Mouse (Mus musculus) midbrain, embryonic 15.5 days (tissue): ENCODE measurements around the gene Scn3b. TPM values are rescaled to one million over a fixed set of nuclear protein-coding genes. Genes with fewer than 3 reads are reported as not detected.

Source experiments
- ATAC-seq: fragments of 200-750 bp; cut with Nextera tagmentation; replicated peaks from 2 replicates; pipeline ENCODE4 v1.8.0; 2017; ENCODE audit warnings: moderate TSS enrichment
- H3K27ac ChIP-seq: fragments of 300-500 bp; sonication (generic); 2 replicates; pipeline ENCODE4 v1.5.1; 2015; ENCODE audit warnings: mild to moderate bottlenecking, inconsistent platforms
- H3K27me3 ChIP-seq: fragments of 300-500 bp; sonication (generic); replicated peaks from 2 replicates; pipeline ENCODE4 v1.6.1; 2015; ENCODE audit warnings: inconsistent platforms
- H3K36me3 ChIP-seq: fragments of 300-500 bp; sonication (generic); replicated peaks from 2 replicates; pipeline ENCODE4 v1.6.1; 2015; ENCODE audit warnings: inconsistent platforms
- H3K4me1 ChIP-seq: fragments of 300-500 bp; sonication (generic); 2 replicates; pipeline ENCODE4 v1.6.1; 2015; ENCODE audit warnings: inconsistent platforms
- H3K4me2 ChIP-seq: fragments of 300-500 bp; sonication (generic); 2 replicates; pipeline ENCODE4 v1.6.1; 2015; ENCODE audit warnings: inconsistent platforms, mild to moderate bottlenecking, moderate library complexity
- H3K4me3 ChIP-seq: fragments of 300-500 bp; sonication (generic); 2 replicates; pipeline ENCODE4 v1.5.1; 2015; ENCODE audit warnings: mild to moderate bottlenecking, inconsistent platforms
- H3K9ac ChIP-seq: fragments of 300-500 bp; sonication (generic); 2 replicates; pipeline ENCODE4 v1.6.1; 2015; ENCODE audit warnings: mild to moderate bottlenecking, inconsistent platforms
- H3K9me3 ChIP-seq: fragments of 300-500 bp; sonication (generic); 2 replicates; pipeline ENCODE4 v1.6.1; 2016; ENCODE audit warnings: inconsistent platforms
- WGBS: fragments of 180-500 bp; shearing (Covaris S2); methylation state at CpG from one replicate; pipeline ENCODE4 v1.1.7; 2015; ENCODE audit warnings: mixed read lengths; 5-methylcytosine and 5-hydroxymethylcytosine counted together
- polyA plus RNA-seq: library from polyadenylated mRNA; unstranded; fragments of >200 nt; fragmentation: Nextera tagmentation; extraction: Ambion mirVana; gene quantifications from 2 replicates; pipeline ENCODE4 v1.2.1, GENCODE M21; 2015

The Scn3b gene
- polyA plus RNA-seq, 1 experiment from 2014 or later = 169 TPM

DNA sequence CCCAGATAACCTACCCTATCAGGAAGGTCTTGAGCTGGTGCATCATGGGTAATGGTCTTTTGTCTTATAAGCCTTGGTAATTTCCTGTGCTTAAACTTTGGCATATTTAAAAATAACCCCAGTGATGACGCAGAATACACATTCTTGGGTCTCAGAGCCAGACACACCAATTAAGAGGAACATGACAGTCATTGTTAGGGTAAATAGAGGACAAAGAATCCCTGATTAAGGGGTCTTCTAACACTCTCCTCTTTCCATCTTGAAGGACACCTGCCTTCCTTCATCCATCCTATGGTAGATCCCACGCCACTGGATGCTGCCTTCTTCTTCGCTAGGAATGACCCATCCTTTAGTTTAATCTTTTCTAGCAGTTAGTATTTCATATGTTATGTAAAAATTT lies 53.4 kb downstream of the Scn3b start:
- no peak overlapping the region for H3K27ac ChIP-seq
- no peak overlapping the region for H3K9ac ChIP-seq
- H3K36me3 ChIP-seq = peaks cover 3% of the 10 kb centered on the region; the same call in 1 of the 2 replicates
- no peak for ATAC-seq
- H3K9me3 ChIP-seq = no peaks in the 10 kb centered on the region
- 94% methylated on average over 3 of the region's 3 CpGs for WGBS
- H3K4me1 ChIP-seq = no peaks in the 10 kb centered on the region
- no peaks in the 10 kb centered on the region for H3K27me3 ChIP-seq
- H3K4me3 ChIP-seq = no peak overlapping the region
- no peak overlapping the region for H3K4me2 ChIP-seq

- ATAC-seq = no peak
- Histone ChIP-seq H3K4me2 (no peak overlapping the region), H3K27ac (no peak overlapping the region), H3K9me3 (no peaks in the 10 kb centered on the region), H3K27me3 (no peaks in the 10 kb centered on the region), H3K36me3 (peaks cover 5% of the 10 kb centered on the region; the same call in 1 of the 2 replicates), H3K9ac (no peak overlapping the region), H3K4me3 (no peak overlapping the region), H3K4me1 (no peaks in the 10 kb centered on the region)
- 90% methylated on average over 5 of the region's 5 CpGs for WGBS
Observed at GRCm38 (mm10) chr9:40323171-40323570, 54.2 kb downstream of the Scn3b start.

GRCm38 (mm10) chr9:40323773-40324172 lies 54.8 kb downstream of the Scn3b start:
- H3K4me2 ChIP-seq = no peak overlapping the region
- H3K9ac ChIP-seq = no peak overlapping the region
- WGBS = 73% methylated on average over 6 of the region's 6 CpGs
- H3K27ac ChIP-seq = no peak overlapping the region
- peaks cover 5% of the 10 kb centered on the region; the same call in 1 of the 2 replicates for H3K36me3 ChIP-seq
- no peak for ATAC-seq
- no peaks in the 10 kb centered on the region for H3K4me1 ChIP-seq
- H3K4me3 ChIP-seq = no peak overlapping the region
- H3K27me3 ChIP-seq = no peaks in the 10 kb centered on the region
- H3K9me3 ChIP-seq = no peaks in the 10 kb centered on the region

GRCm38 (mm10) chr9:40324232-40324792 lies 55.3 kb downstream of the Scn3b start:
- Histone ChIP-seq H3K36me3 (peaks cover 5% of the 10 kb centered on the region; the same call in 1 of the 2 replicates), H3K4me1 (no peaks in the 10 kb centered on the region), H3K27ac (no peak overlapping the region), H3K4me3 (no peak overlapping the region), H3K4me2 (no peak overlapping the region), H3K9ac (no peak overlapping the region), H3K27me3 (no peaks in the 10 kb centered on the region), H3K9me3 (no peaks in the 10 kb centered on the region)
- ATAC-seq = no peak
- 93% methylated on average over 4 of the region's 4 CpGs for WGBS

GRCm38 (mm10) chr9:40324826-40325225 lies 55.8 kb downstream of the Scn3b start:
- ATAC-seq = no peak
- Histone ChIP-seq H3K27me3 (no peaks in the 10 kb centered on the region), H3K9ac (no peak overlapping the region), H3K4me2 (no peak overlapping the region), H3K9me3 (no peaks in the 10 kb centered on the region), H3K27ac (no peak overlapping the region), H3K4me1 (no peaks in the 10 kb centered on the region), H3K4me3 (no peak overlapping the region), H3K36me3 (peaks cover 5% of the 10 kb centered on the region; the same call in 1 of the 2 replicates)
- 88% methylated on average over 6 of the region's 6 CpGs for WGBS

- H3K4me2 ChIP-seq = no peak overlapping the region
- H3K36me3 ChIP-seq = peaks cover 5% of the 10 kb centered on the region; the same call in 1 of the 2 replicates
- H3K9ac ChIP-seq = no peak overlapping the region
- H3K27me3 ChIP-seq = no peaks in the 10 kb centered on the region
- no peak for ATAC-seq
- 62% methylated on average over 7 of the region's 7 CpGs for WGBS
- no peaks in the 10 kb centered on the region for H3K9me3 ChIP-seq
- no peak overlapping the region for H3K27ac ChIP-seq
- H3K4me3 ChIP-seq = no peak overlapping the region
- peaks cover 6% of the 10 kb centered on the region for H3K4me1 ChIP-seq
Observed at GRCm38 (mm10) chr9:40326260-40326915, 57.4 kb downstream of the Scn3b start.

DNA sequence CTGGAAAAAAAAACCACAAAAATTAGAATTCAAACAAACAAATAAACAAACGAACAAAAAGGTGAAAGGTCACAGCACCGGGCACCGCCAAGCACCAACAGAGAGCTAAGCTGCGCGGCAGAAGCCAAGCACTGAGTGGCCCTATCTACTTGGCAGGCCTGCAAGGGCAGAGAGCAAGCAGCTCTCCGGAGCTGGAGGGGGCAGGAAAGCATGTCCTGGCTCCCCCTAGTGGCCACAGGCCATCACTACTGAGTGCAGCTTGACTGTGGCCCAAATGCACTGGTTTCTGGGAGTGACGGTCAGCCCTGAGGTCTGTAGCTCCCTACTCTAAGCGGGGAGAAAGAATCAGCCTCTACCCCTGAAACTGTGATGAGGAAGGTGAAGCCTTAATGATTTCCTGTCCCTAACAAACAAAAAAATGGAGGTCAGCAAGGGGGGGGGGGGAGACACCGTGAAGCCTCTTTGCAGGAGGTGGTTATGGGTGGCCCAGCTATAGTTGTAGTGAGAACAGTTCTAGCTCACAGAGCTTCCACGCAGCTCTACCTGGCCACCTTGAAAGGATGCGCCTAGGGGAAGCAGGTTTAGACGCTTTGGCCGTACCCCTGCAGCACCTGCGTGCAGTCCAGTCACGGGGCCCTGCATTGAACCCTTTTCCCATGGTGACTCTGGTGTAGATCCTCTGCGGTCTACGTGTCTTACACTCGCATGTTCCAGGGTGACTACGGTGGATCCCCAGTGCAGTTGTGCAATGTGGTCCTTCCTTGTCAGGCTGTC lies 61.8 kb downstream of the Scn3b start:
- Histone ChIP-seq H3K4me2 (no peak overlapping the region), H3K4me1 (peaks cover 8% of the 10 kb centered on the region), H3K27ac (no peak overlapping the region), H3K9me3 (no peaks in the 10 kb centered on the region), H3K36me3 (0 out of 2 replicates have a peak, but pooled peaks cover 5% of the 10 kb centered on the region), H3K27me3 (no peaks in the 10 kb centered on the region), H3K4me3 (no peak overlapping the region), H3K9ac (no peak overlapping the region; the same call in 1 of the 2 replicates)
- 56% methylated on average over 19 of the region's 19 CpGs for WGBS
- peak; percentile 81 for ATAC-seq

DNA sequence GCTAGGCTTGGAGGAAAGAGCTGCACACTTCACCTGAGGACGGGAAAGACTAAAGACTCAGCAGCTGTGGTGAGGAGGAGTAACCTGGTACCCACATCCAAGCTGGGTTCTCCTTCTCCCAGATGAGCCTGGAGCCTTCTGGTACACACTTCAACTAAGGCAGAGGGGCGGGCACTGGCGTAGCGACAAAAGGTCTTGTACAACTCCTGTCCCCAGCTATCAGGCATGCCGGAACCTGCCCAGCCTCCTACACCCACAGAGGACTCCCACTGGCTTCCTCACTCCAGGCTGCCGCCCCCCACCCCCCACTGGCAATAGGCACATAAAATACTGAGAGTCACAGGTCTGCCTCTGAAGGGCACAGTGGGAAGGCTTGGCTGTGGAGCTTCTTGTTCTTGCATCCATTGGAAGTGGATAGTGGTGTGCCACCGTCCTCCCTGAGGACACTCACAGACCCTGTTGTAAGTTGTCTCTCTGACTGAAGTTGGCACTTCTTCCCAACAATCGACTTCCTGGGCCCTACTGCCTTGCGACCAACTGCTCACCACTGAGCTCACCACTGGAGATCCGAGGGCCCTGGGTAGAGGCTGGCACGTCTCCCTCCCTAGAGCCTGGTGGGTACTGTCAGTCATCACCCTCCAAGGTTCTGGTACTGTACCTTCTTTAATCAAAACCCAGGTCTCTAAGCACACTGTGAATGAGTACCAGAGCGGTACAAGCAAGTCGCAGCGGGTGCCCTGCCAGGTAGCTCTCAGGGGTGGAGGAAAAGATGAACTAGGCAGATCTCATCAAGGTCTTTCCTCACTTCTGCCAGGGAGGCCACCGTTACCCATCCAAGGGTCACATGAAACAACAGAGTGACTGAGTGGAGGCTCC lies 62.6 kb downstream of the Scn3b start:
- H3K27me3 ChIP-seq = no peaks in the 10 kb centered on the region
- WGBS = 90% methylated on average over 15 of the region's 15 CpGs
- ATAC-seq = no peak; the same call in 1 of the 2 replicates
- H3K9me3 ChIP-seq = no peaks in the 10 kb centered on the region
- no peak overlapping the region for H3K4me3 ChIP-seq
- no peak overlapping the region for H3K27ac ChIP-seq
- no peak overlapping the region for H3K4me2 ChIP-seq
- H3K4me1 ChIP-seq = peaks cover 14% of the 10 kb centered on the region
- H3K9ac ChIP-seq = no peak overlapping the region
- 0 out of 2 replicates have a peak, but pooled peaks cover 5% of the 10 kb centered on the region for H3K36me3 ChIP-seq

DNA sequence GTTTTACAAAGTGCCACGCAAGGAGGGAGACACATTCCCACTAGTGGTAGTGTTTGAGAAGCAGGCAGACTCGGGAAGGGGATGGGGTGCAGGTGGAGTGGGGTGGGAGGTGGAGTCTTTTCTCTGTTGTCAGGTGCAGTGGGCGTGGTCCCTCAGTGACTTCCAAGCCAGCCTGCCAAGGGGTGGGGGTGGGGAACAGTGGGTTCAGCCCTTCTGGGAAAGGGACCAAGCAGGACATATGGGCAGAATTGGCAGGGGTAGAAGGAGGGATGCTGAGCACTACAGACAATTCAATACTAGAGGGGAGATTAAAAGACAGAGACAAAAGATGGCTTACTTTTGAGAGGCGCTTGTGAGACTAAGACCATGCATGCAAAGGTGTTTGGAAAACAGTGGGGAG lies 63.3 kb downstream of the Scn3b start:
- no peak overlapping the region for H3K4me3 ChIP-seq
- ATAC-seq = no peak

GRCm38 (mm10) chr9:40332731-40333648 lies 64.0 kb downstream of the Scn3b start:
- H3K4me1 ChIP-seq = peaks cover 20% of the 10 kb centered on the region
- H3K27me3 ChIP-seq = no peaks in the 10 kb centered on the region
- H3K9ac ChIP-seq = no peak overlapping the region
- ATAC-seq = no peak
- 87% methylated on average over 31 of the region's 31 CpGs for WGBS
- no peaks in the 10 kb centered on the region for H3K36me3 ChIP-seq
- no peak overlapping the region for H3K4me3 ChIP-seq
- no peak overlapping the region for H3K4me2 ChIP-seq
- no peak overlapping the region for H3K27ac ChIP-seq
- H3K9me3 ChIP-seq = no peaks in the 10 kb centered on the region

More for the DNA sequence above, 63.3 kb downstream of the Scn3b start:
- Histone ChIP-seq H3K9ac (no peak overlapping the region), H3K27ac (no peak overlapping the region), H3K4me2 (no peak overlapping the region), H3K36me3 (0 out of 2 replicates have a peak, but pooled peaks cover 5% of the 10 kb centered on the region), H3K4me1 (peaks cover 20% of the 10 kb centered on the region), H3K27me3 (no peaks in the 10 kb centered on the region), H3K9me3 (no peaks in the 10 kb centered on the region)
- WGBS = 73% methylated on average over 4 of the region's 4 CpGs
